Mouse (Mus musculus) lung, embryonic 14.5 days (tissue): ENCODE measurements around the gene Mob3a. TPM values are rescaled to one million over a fixed set of nuclear protein-coding genes. Genes with fewer than 3 reads are reported as not detected.

ENCODE experiments used
- ATAC-seq: fragments of 200-750 bp; cut with Nextera tagmentation; 2 replicates; pipeline ENCODE4 v1.8.0; 2017; ENCODE audit warnings: mild to moderate bottlenecking, moderate TSS enrichment, moderate library complexity; ENCODE audit not compliant: insufficient read depth
- DNase-seq: peaks from one replicate; pipeline ENCODE4 v3.0.0-alpha.2; 2015
- H3K27ac ChIP-seq: fragments of 300-500 bp; sonication (generic); 2 replicates; pipeline ENCODE4 v1.5.1; 2014; ENCODE audit warnings: low read depth, mild to moderate bottlenecking, moderate library complexity
- H3K27me3 ChIP-seq: fragments of 300-500 bp; sonication (generic); 2 replicates; pipeline ENCODE4 v1.6.1; 2014; ENCODE audit warnings: low read length, control low read depth; ENCODE audit not compliant: insufficient read depth
- H3K36me3 ChIP-seq: fragments of 300-500 bp; sonication (generic); 2 replicates; pipeline ENCODE4 v1.6.1; 2014; ENCODE audit warnings: control low read depth; ENCODE audit not compliant: insufficient read depth
- H3K4me1 ChIP-seq: fragments of 300-500 bp; sonication (generic); 2 replicates; pipeline ENCODE4 v1.6.1; 2014; ENCODE audit warnings: antibody characterized with exemption, control low read depth; ENCODE audit not compliant: insufficient read depth
- H3K4me2 ChIP-seq: fragments of 300-500 bp; sonication (generic); 2 replicates; pipeline ENCODE4 v1.6.1; 2014; ENCODE audit warnings: mild to moderate bottlenecking
- H3K4me3 ChIP-seq: fragments of 300-500 bp; sonication (generic); 2 replicates; pipeline ENCODE4 v1.5.1; 2014; ENCODE audit warnings: low read depth, low read length
- H3K9ac ChIP-seq: fragments of 300-500 bp; sonication (generic); 2 replicates; pipeline ENCODE4 v1.6.1; 2014
- H3K9me3 ChIP-seq: fragments of 300-500 bp; sonication (generic); 2 replicates; pipeline ENCODE4 v1.6.1; 2016; ENCODE audit warnings: low read depth, low read length, control low read depth
- CTCF ChIP-seq: IDR thresholded peaks from 2 replicates; pipeline ENCODE4 v1.5.1; 2016; ENCODE audit warnings: antibody characterized with exemption, low read depth
- WGBS: fragments of 180-500 bp; shearing (Covaris S2); extraction: QIAGEN DNeasy Blood & Tissue Kit; methylation state at CpG from one replicate; pipeline ENCODE4 v1.1.7; 2014; 5-methylcytosine and 5-hydroxymethylcytosine counted together
- polyA plus RNA-seq: library from polyadenylated mRNA; unstranded; fragments of >200 nt; fragmentation: Nextera tagmentation; extraction: Ambion mirVana; gene quantifications from 2 replicates; pipeline ENCODE4 v1.2.1, GENCODE M21; 2014

Mob3a gene
- polyA plus RNA-seq, 1 experiment from 2014 or later, result 40.3 TPM

DNA sequence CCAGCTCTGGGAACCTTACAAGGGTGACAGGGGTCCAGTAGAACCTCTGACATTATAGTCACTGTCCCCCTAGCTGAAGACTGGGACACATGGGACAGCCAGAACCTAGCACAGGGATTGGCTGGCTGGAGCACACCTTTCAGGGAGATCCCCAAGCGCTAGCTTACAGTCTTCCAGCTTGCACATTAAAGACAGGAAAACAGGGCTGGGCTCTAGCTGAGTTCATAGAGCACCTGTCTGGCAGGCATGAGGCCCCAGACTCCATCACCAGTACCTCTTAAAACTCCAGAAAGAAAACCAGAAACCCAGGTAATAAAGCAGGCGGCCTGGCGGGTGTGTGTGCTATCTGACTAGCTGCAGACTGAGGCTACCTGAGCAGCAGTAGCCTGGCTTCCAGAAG lies 28.1 kb downstream of the Mob3a start:
- no peaks in the 10 kb centered on the region for H3K9me3 ChIP-seq
- TF ChIP-seq CTCF, result no peak
- peaks cover 54% of the 10 kb centered on the region for H3K36me3 ChIP-seq
- no peaks in the 10 kb centered on the region for H3K27me3 ChIP-seq
- DNase-seq (no peak), ATAC-seq (no peak)
- H3K9ac ChIP-seq, result peak overlapping the region; percentile 98
- H3K4me2 ChIP-seq, result peak overlapping the region; percentile 88
- H3K4me3 ChIP-seq, result peak overlapping the region; percentile 98
- H3K4me1 ChIP-seq, result peaks cover 32% of the 10 kb centered on the region
- WGBS, result 68% methylated on average over 3 of the region's 3 CpGs
- H3K27ac ChIP-seq, result no peak overlapping the region

DNA sequence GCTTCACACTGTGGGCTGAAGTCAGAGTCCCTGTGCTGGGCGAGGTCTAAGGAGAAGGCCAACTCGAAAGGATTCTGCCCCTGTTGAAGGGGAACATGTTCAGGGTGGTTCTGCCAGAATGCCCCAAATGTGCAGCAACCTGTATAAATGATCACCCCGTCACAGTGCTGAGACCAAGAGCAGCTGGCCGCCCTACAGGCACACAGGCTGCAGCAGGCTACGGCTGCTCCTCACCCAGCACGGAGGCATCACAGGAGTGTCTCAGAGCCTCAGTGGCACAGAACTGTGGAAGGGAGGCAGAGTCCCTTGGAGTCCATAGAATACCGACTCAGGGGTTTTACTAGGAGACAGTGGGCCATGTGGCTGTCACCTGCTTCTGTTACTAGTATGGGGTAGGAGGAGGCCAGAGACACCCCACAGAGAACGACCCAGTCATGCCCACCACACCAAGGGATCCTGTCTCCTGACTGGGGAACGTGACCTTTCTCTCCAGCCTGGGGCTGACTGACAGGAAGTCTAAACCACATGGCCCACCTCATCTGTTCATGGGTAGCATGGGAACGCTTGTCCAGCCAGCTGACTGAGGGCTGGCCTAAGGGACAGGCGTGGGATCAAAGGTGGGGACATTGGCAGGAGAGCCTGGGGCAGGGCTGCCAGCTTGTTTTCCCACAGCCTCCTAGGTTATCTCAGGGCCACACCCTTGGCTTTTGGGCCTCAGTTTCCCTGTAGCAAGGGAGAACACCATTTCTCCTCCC lies 29.7 kb downstream of the Mob3a start:
- Histone ChIP-seq H3K4me3 (no peak overlapping the region), H3K9me3 (no peaks in the 10 kb centered on the region), H3K9ac (peak overlapping the region; percentile 20; the same call in 1 of the 2 replicates), H3K36me3 (peaks cover 70% of the 10 kb centered on the region), H3K4me2 (no peak overlapping the region), H3K4me1 (peaks cover 16% of the 10 kb centered on the region), H3K27me3 (no peaks in the 10 kb centered on the region), H3K27ac (no peak overlapping the region)
- ATAC-seq (no peak), DNase-seq (no peak)
- 78% methylated on average over 11 of the region's 11 CpGs for WGBS
- TF ChIP-seq CTCF, result no peak

DNA sequence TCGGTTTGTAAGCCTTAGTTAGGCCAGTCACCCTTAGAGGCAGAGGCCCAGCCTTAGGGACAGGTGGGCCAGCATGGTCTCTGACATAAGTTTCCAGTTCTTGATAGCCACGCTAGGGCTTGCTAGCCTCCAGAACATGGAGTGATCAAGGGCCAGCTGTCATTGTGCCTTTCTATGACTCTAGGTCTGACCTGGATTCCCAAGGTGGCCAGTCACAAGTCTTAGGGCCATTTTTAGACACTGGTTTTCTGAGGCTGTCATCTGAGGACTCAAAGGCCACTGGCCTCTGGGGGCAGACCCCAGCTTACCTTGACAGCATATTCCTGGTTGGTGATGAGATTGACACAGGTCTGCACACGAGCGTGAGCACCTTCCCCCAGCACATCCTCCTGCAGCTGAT lies 30.5 kb downstream of the Mob3a start:
- Histone ChIP-seq H3K4me3 (no peak overlapping the region), H3K27me3 (no peaks in the 10 kb centered on the region), H3K9me3 (no peaks in the 10 kb centered on the region), H3K9ac (no peak overlapping the region), H3K36me3 (peaks cover 79% of the 10 kb centered on the region), H3K4me1 (peaks cover 13% of the 10 kb centered on the region), H3K4me2 (no peak overlapping the region), H3K27ac (no peak overlapping the region)
- TF ChIP-seq CTCF, result no peak
- WGBS, result 88% methylated on average over 4 of the region's 4 CpGs
- ATAC-seq (no peak), DNase-seq (no peak)

DNA sequence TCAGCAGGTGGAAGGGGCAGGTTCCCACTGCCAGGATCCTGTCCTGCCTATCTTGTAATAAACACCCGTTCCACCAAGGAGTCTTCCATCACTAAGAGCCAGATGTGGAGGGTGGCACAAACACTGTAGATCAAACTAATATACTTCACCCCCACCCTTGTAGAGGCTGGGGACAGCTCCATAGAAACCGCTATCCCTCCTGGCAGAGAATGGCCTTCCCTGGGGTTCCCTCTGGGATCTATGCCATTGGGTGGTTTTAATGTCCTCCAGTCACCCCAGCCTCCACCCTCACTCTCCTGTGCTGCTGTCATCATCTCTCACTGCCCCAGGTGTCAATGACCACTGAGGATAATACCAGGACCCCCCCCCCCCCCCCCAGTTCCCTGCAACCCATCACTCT lies 31.2 kb downstream of the Mob3a start:
- Histone ChIP-seq H3K4me2 (no peak overlapping the region), H3K9me3 (no peaks in the 10 kb centered on the region), H3K27me3 (no peaks in the 10 kb centered on the region), H3K4me1 (peaks cover 15% of the 10 kb centered on the region), H3K9ac (no peak overlapping the region; the same call in 1 of the 2 replicates), H3K36me3 (peaks cover 86% of the 10 kb centered on the region), H3K27ac (no peak overlapping the region), H3K4me3 (no peak overlapping the region)
- 84% methylated on average over 2 of the region's 2 CpGs for WGBS
- DNase-seq (no peak), ATAC-seq (no peak)
- TF ChIP-seq CTCF, result no peak

DNA sequence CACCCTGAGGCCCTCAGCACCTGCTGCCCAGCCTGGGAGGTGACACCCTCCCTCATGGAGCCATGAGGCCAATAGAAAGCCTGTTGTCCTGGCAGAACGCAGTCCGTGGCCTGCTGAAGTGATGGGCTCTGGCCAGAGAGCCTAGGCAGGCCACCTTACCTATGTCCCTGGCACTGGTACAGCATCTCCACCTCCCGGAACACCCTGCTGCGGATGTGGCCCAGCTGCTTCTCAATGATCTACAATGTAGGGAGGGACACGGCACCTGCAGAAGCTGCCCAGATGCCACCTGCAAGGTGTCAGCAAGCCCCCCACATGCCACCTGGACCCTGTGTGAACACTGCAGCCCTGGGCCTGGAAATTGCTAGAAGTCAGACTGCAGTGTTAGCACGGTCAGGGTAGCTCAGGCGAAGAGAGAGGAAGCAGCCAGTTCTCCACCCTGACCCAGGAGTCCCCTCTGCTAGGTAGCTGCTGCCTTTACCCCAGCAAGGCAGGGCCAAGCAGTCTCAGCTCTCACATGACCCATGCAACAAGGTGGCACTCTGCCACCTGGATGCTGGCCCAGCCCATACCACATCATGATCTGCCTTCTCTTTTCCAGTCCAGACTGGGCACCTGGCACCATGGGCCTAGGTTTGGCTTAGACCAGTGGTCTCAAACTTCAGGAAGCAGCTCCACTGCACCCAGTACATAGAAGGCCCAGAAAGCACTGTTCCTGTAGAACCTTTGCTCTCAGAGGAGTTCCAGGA lies 31.9 kb downstream of the Mob3a start:
- H3K4me1 ChIP-seq, result peaks cover 17% of the 10 kb centered on the region
- no peaks in the 10 kb centered on the region for H3K27me3 ChIP-seq
- H3K4me3 ChIP-seq, result no peak overlapping the region
- no peak overlapping the region; the same call in 1 of the 2 replicates for H3K9ac ChIP-seq
- ATAC-seq, result no peak
- H3K9me3 ChIP-seq, result no peaks in the 10 kb centered on the region
- no peak for DNase-seq
- no peak overlapping the region for H3K4me2 ChIP-seq
- H3K36me3 ChIP-seq, result peaks cover 90% of the 10 kb centered on the region
- no peak for TF ChIP-seq CTCF
- 97% methylated on average over 7 of the region's 7 CpGs for WGBS
- no peak overlapping the region for H3K27ac ChIP-seq

DNA sequence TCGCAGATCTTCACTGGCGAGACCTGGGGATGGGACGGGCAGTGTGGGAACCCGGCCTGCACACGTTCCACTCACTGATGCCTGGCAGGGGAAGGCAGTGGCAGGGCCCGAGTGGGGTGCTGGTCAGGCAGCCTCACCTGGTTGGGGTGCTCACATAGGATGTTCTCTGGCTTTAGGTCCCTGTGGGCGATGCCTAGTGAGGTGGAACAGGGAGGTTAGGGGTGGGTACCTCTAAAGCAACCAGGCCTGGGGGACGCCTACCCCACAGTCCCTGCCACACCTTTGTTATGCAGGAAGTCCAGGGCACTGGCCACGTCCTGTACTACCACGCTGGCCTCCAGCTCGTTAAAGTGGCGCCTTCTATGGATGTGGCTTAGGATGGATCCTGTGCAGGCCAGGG lies 32.8 kb downstream of the Mob3a start:
- no peak for DNase-seq
- TF ChIP-seq CTCF, result no peak
- no peak overlapping the region for H3K9ac ChIP-seq
- ATAC-seq, result no peak
- 87% methylated on average over 12 of the region's 12 CpGs for WGBS
- H3K27me3 ChIP-seq, result no peaks in the 10 kb centered on the region
- no peak overlapping the region for H3K27ac ChIP-seq
- H3K9me3 ChIP-seq, result no peaks in the 10 kb centered on the region
- no peak overlapping the region for H3K4me3 ChIP-seq
- peaks cover 14% of the 10 kb centered on the region for H3K4me1 ChIP-seq
- H3K4me2 ChIP-seq, result no peak overlapping the region
- H3K36me3 ChIP-seq, result peaks cover 85% of the 10 kb centered on the region

DNA sequence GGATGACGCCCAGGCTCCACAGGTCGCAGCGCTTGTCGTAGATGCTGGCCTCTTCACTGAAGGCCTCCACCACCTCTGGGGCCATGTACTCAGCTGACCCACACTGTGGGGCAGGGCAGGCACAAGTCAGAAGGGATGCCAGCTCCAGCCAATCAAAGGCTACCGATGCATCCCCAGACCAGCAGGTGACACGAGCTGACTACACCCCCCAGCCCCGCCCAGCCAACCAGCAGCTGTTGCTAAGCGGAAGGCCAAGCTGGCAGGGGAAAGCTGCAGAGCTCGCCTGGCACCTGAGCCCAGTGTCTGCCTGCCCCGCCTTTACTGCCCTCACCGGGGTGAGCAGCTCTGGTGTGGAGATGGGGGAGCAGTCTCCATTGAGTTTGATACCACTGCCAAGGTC lies 33.2 kb downstream of the Mob3a start:
- Histone ChIP-seq H3K4me2 (no peak overlapping the region), H3K27ac (no peak overlapping the region), H3K4me1 (peaks cover 14% of the 10 kb centered on the region), H3K36me3 (peaks cover 83% of the 10 kb centered on the region), H3K9ac (no peak overlapping the region), H3K4me3 (no peak overlapping the region), H3K9me3 (no peaks in the 10 kb centered on the region), H3K27me3 (no peaks in the 10 kb centered on the region)
- no peak for TF ChIP-seq CTCF
- DNase-seq, result no peak
- 84% methylated on average over 11 of the region's 11 CpGs for WGBS
- no peak for ATAC-seq
